Mouse (Mus musculus) cortical plate, adult 2 months (tissue): ENCODE results near the gene 5031410I06Rik.
"Not testable (repeated sequence)": the region's sequence is repeated elsewhere in the genome, so short reads cannot be mapped to it uniquely, and the experiment has no call there.

Experiments used
- CTCF ChIP-seq: fragments of 200-500 bp; IDR thresholded peaks from 2 replicates; pipeline ENCODE4 v1.5.1; 2011; ENCODE audit warnings: mild to moderate bottlenecking, control low read depth, low read length; ENCODE audit not compliant: insufficient read depth; ENCODE audit errors: extremely low read depth
- POLR2A ChIP-seq: fragments of 200-500 bp; IDR thresholded peaks from 2 replicates; pipeline ENCODE4 v1.6.1; 2011; ENCODE audit warnings: mild to moderate bottlenecking, low read length, control low read depth; ENCODE audit not compliant: insufficient read depth; ENCODE audit errors: extremely low read depth

DNA sequence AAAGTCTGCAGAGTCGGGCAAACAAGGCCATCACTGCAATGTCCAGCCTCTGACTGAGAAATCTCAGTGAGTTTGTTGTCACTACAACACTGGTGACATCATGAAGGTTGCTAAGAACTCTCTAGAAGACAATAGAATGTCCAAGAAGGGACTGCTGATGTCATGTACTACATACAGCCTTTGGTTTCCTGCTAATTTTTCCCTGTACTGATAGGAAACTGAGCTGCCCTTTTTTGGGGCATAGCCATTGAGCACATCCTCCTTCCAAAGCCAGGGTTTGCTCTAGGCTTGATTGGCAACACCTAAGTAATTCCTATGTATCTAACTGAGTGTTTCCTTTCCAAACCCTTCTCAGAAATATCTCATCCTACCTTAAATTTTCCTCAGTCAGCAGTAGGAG is 16.0 kb downstream of the 5031410I06Rik start, which contains the start of gene Gm10471:
- not testable (repeated sequence) for TF ChIP-seq CTCF, POLR2A
